11 mouse cellular contexts compared by ENCODE assay signal in the genomic region with DNA sequence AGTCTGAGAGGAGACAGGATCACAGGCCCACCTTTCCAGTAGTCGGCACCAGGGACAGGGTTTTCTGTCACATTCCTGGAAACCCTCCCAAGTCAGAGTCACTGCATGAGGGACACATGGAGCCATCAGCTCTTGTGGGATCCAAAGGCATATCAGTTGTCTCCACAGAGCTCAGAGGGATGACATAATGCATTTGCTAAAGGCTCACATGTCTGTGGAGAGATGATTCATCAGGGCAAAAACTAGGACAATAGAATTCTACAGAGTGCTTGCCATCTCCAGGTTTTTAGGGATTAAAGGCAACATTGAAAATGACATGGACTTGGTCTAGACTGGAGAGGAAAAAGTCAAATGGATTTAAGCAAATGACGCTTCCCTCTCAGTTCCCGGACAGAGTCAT.
"Had no signal": no experiment of that assay in that cellular context is flagged by ENCODE, and none has a peak within 500 bp of the region (broad histone marks: within the 10 kb centered on the region; RNA-seq: fewer than 3 reads in every experiment).

No protein-coding gene starts in this region.

- DNase-seq: kidney, adult 9 months; kidney, postnatal 14 days; kidney, postnatal 4 days; liver; lung, adult 18-20 months; lung, postnatal 10 days; lung, postnatal 36 days; retina, postnatal 1 day; right cerebral cortex, postnatal 4 days; spleen, adult 18-20 months; thymus, postnatal 25 days had no signal
